Mouse (Mus musculus) liver, embryonic 14.5 days (tissue): ENCODE results near the gene Ehd4.

Experiments
- CTCF ChIP-seq: IDR thresholded peaks from 2 replicates; pipeline ENCODE4 v1.5.1; 2016; ENCODE audit warnings: antibody characterized with exemption, low read depth, control low read depth
- EP300 ChIP-seq: IDR thresholded peaks from 2 replicates; pipeline ENCODE4 v1.6.1; 2016; ENCODE audit warnings: antibody characterized with exemption, low read depth

DNA sequence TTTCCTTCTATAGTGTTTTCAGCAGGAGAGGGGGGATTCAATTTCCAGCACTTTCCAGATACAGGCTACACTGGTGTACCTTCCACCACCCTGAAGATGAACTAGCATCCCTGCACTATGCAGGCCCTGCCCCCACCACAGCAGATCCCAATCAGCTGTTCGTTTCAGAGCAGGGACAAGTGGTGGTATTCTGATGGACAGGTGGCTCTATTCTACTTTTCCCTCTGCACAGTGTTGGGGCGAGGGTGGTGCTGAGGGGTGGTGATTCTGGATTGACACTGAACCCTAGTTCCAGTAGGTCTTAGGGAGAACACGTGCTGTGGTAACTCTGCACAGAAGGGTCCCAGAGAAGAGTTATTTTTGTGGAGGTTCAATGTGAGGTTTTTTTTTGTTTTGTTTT is 43.2 kb downstream of the Ehd4 start:
- TF ChIP-seq EP300 = no peak
- TF ChIP-seq CTCF = no peak
